In the genomic region with DNA sequence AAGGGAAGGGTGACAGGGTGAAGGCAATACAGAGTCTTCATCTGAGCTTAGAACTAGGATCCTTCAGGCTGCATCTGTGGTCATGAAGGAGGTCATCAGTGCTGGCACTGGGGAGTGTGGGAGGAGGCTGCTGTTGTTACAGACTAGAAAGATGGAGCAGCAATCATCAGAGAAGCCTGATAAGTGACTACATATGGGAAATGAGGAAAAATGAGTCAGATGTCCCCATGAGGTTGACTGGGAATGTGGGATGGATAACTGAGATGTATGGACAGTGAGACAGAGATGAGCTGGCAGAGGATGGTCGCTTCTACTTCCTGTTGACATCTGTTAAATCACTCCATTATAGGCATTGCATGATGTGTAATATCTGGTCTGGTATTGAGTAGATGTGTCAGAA, we compare ENCODE assay signal across 23 mouse cellular contexts.
"Had no signal": no experiment of that assay in that cellular context is flagged by ENCODE, and none has a peak within 500 bp of the region (broad histone marks: within the 10 kb centered on the region; RNA-seq: fewer than 3 reads in every experiment).

No protein-coding gene starts in this region.

- DNase-seq: gastrocnemius, adult 2 months; gastrocnemius, postnatal 10 days; gastrocnemius, postnatal 25 days; heart, adult 18-20 months; heart, postnatal 10 days; heart, postnatal 4 days; kidney, adult 18-20 months; kidney, adult 8-10 months; kidney, postnatal 10 days; kidney, postnatal 25 days; kidney, postnatal 4 days; liver; liver, embryonic 13.5 days had no signal

- H3K27me3 ChIP-seq: heart, embryonic 12.5 days; hindbrain, embryonic 12.5 days; intestine, embryonic 15.5 days; limb, embryonic 12.5 days; liver, embryonic 13.5 days; liver, embryonic 15.5 days had no signal

- H3K4me3 ChIP-seq: gastrocnemius, adult 2 months; heart, embryonic 10.5 days; heart, embryonic 12.5 days; hindbrain, embryonic 10.5 days; hindbrain, embryonic 12.5 days; intestine, embryonic 15.5 days; layer of hippocampus, adult 2 months; left cerebral cortex, adult 2 months; limb, embryonic 10.5 days; limb, embryonic 12.5 days; liver, embryonic 13.5 days; liver, embryonic 15.5 days had no signal

- H3K36me3 ChIP-seq: heart, embryonic 10.5 days; heart, embryonic 12.5 days; hindbrain, embryonic 10.5 days; hindbrain, embryonic 12.5 days; intestine, embryonic 15.5 days; limb, embryonic 10.5 days; limb, embryonic 12.5 days; liver, embryonic 13.5 days; liver, embryonic 15.5 days had no signal
